ENCODE assay signal across 8 mouse cellular contexts in the genomic region with DNA sequence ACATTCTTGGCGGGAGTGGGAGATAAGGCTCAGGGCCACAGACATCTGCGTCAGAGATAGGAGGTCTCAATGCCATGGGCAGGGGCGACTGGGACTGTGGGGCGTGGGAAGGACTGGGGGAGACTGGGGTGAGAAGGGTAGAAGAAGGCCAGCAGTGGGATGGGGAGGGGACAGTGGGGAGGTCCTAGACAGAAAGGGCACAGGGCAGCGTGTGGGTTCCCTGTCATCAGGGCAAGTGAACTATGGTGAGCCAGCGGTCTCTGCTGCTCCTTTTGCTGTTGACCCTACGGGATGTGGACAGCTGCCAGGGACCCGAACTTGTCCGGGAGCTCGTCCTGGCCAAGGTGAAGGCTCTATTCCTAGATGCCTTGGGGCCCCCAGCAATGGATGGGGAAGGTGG. TPM values are rescaled to one million over a fixed set of nuclear protein-coding genes. Genes with fewer than 3 reads are reported as not detected.
DNase-seq lines count a peak whose midpoint lies in the region; ATAC-seq and TF ChIP-seq lines count a peak whose summit lies in the region.

A gene (plus strand): TSS at position 72 of the 400 bp plus-strand sequence.

- peaks cover 68% of the 10 kb centered on the region for H3K4me1 ChIP-seq in heart, embryonic 15.5 days (replicated peaks)
- H3K4me1 ChIP-seq in ES-E14 (ENCODE audit: control insufficient read depth in 2 of 2, insufficient read depth in 2 of 2, low read length in 2 of 2, poor library complexity in 1 of 2), result peaks cover 10 to 40% of the 10 kb centered on the region in 2 experiments
- peaks cover 24% of the 10 kb centered on the region for H3K4me1 ChIP-seq in embryonic facial prominence, embryonic 14.5 days (ENCODE audit: control insufficient read depth, insufficient read depth, low read length)
- H3K4me1 ChIP-seq in neural tube, embryonic 12.5 days, result peaks cover 21% of the 10 kb centered on the region

- H3K27ac ChIP-seq in heart, embryonic 15.5 days, result peak within 1 kb of the TSS; percentile 97
- H3K27ac ChIP-seq in ES-E14 (ENCODE audit: insufficient read depth, low read depth, low read length, poor library complexity, severe bottlenecking), result no peak within 1 kb of the TSS
- peak within 1 kb of the TSS; percentile 97 for H3K27ac ChIP-seq in embryonic facial prominence, embryonic 14.5 days (replicated peaks; ENCODE audit: low read depth, low read length)
- peak within 1 kb of the TSS; percentile 73 for H3K27ac ChIP-seq in neural tube, embryonic 12.5 days

- DNase-seq in heart, adult 18-20 months, result no peak
- no peak for DNase-seq in ES-E14 (ENCODE audit: low read depth, low spot score)
- DNase-seq in embryonic facial prominence, embryonic 14.5 days (ENCODE audit: low spot score), result no peak
- no peak for DNase-seq in layer of hippocampus, postnatal 36 days
- DNase-seq in embryo, embryonic 10 days (ENCODE audit: low spot score), result no peak
- no peak for DNase-seq in B cell, adult 2 months

- in situ Hi-C loops in ES-E14 (cut with MboI; ENCODE audit: low sequenced_read_pairs in 2 of 2, unreplicated experiment in 2 of 2), result no loop called here

- H3K9ac ChIP-seq in heart, embryonic 15.5 days, result peak within 1 kb of the TSS; percentile 88
- H3K9ac ChIP-seq in ES-E14 (ENCODE audit: insufficient read depth, low read depth, low read length, poor library complexity, severe bottlenecking), result peak within 1 kb of the TSS; percentile 72
- H3K9ac ChIP-seq in embryonic facial prominence, embryonic 14.5 days (ENCODE audit: low read depth, low read length), result peak within 1 kb of the TSS; percentile 98
- peak within 1 kb of the TSS; percentile 92 for H3K9ac ChIP-seq in neural tube, embryonic 12.5 days

- H3K4me3 ChIP-seq in heart, embryonic 15.5 days, result peak within 1 kb of the TSS; percentile 81
- peak within 1 kb of the TSS; percentile 69 to 71 for H3K4me3 ChIP-seq in ES-E14 (ENCODE audit: insufficient read depth in 1 of 2, low read depth in 1 of 2, low read length in 2 of 2, poor library complexity in 1 of 2, severe bottlenecking in 1 of 2)
- peak within 1 kb of the TSS; percentile 92 for H3K4me3 ChIP-seq in embryonic facial prominence, embryonic 14.5 days (ENCODE audit: low read depth, low read length)
- H3K4me3 ChIP-seq in neural tube, embryonic 12.5 days, result peak within 1 kb of the TSS; percentile 77

- no peak for ATAC-seq in heart, embryonic 15.5 days (replicated peaks; ENCODE audit: insufficient number of reproducible peaks, insufficient read depth, low FRiP score, low read depth)
- no peak for ATAC-seq in embryonic facial prominence, embryonic 14.5 days (ENCODE audit: low read depth)
- ATAC-seq in neural tube, embryonic 12.5 days (ENCODE audit: low FRiP score, low read depth), result no peak

- H3K27me3 ChIP-seq in heart, embryonic 15.5 days, result no peaks in the 10 kb centered on the region
- H3K27me3 ChIP-seq in embryonic facial prominence, embryonic 14.5 days (replicated peaks; ENCODE audit: control insufficient read depth, insufficient read depth, low read length), result no peaks in the 10 kb centered on the region
- H3K27me3 ChIP-seq in neural tube, embryonic 12.5 days (replicated peaks), result peaks cover 23% of the 10 kb centered on the region

- H3K36me3 ChIP-seq in heart, embryonic 15.5 days, result peaks cover 14% of the 10 kb centered on the region; the same call in 1 of the 2 replicates
- H3K36me3 ChIP-seq in ES-E14 (ENCODE audit: control insufficient read depth, insufficient read depth, low read length, poor library complexity, severe bottlenecking), result peaks cover under 1% of the 10 kb centered on the region; the same call in 1 of the 2 replicates
- peaks cover 17% of the 10 kb centered on the region for H3K36me3 ChIP-seq in embryonic facial prominence, embryonic 14.5 days (ENCODE audit: control insufficient read depth, insufficient read depth, low read length)
- H3K36me3 ChIP-seq in neural tube, embryonic 12.5 days, result peaks cover 12% of the 10 kb centered on the region

- H3K9me3 ChIP-seq in heart, embryonic 15.5 days (replicated peaks), result no peaks in the 10 kb centered on the region
- no peaks in the 10 kb centered on the region for H3K9me3 ChIP-seq in ES-E14 (ENCODE audit: control insufficient read depth, insufficient read depth, low read depth, low read length)
- H3K9me3 ChIP-seq in embryonic facial prominence, embryonic 14.5 days (ENCODE audit: control insufficient read depth, low read length), result no peaks in the 10 kb centered on the region
- H3K9me3 ChIP-seq in neural tube, embryonic 12.5 days, result no peaks in the 10 kb centered on the region

- H3K4me2 ChIP-seq in heart, embryonic 15.5 days, result peak within 1 kb of the TSS; percentile 86
- peak within 1 kb of the TSS; percentile 96 for H3K4me2 ChIP-seq in embryonic facial prominence, embryonic 14.5 days (ENCODE audit: low read depth, low read length)
- H3K4me2 ChIP-seq in neural tube, embryonic 12.5 days (replicated peaks), result peak within 1 kb of the TSS; percentile 94

- WGBS in heart, embryonic 15.5 days, result 34% methylated on average over 10 of the region's 10 CpGs
- 65% methylated on average over 10 of the region's 10 CpGs for WGBS in embryonic facial prominence, embryonic 14.5 days
- 77% methylated on average over 10 of the region's 10 CpGs for WGBS in neural tube, embryonic 12.5 days

TF ChIP-seq in ES-E14, 5 proteins besides CTCF, POLR2A, EP300 and RAD21:
- TF ChIP-seq CHD2 (IDR thresholded peaks at IDR 0.05; ENCODE audit: low read depth, low read length), result no peak
- no peak for TF ChIP-seq HCFC1 (IDR thresholded peaks at IDR 0.05; ENCODE audit: borderline replicate concordance, insufficient read depth, low read length)
- no peak for TF ChIP-seq MAFK (IDR thresholded peaks at IDR 0.05; ENCODE audit: insufficient read depth, low read depth, low read length)
- TF ChIP-seq ZNF384 (IDR thresholded peaks at IDR 0.05; ENCODE audit: low read depth, low read length), result no peak
- TF ChIP-seq ZC3H11A (IDR thresholded peaks at IDR 0.05; ENCODE audit: borderline replicate concordance, low read depth, low read length), result no peak

RNA-seq across cellular contexts. Expression of the gene that starts here (rescaled TPM):
- polyA plus RNA-seq in heart, embryonic 15.5 days (2015; fragmentation: Nextera tagmentation; extraction: Ambion mirVana), result 4.1 and 5.9 TPM in 2 replicates
- total RNA-seq in heart, adult 18-20 months (2021), result 1 to 10 TPM; 3.0 to 3.1 TPM
- 0.80 and 1.6 TPM in 2 replicates for total RNA-seq in ES-E14 (2012; rRNA removed)
- polyA plus RNA-seq in embryonic facial prominence, embryonic 14.5 days (2014; fragmentation: Nextera tagmentation; extraction: Ambion mirVana), result 5.9 and 9.7 TPM in 2 replicates
- total RNA-seq in layer of hippocampus, postnatal 36 days (2021), result 10 to 100 TPM; 16.4 to 16.6 TPM
- 7.3 and 10.0 TPM in 2 replicates for polyA plus RNA-seq in neural tube, embryonic 12.5 days (2016; fragmentation: Nextera tagmentation; extraction: Ambion mirVana)
